Mouse (Mus musculus) intestine, postnatal 0 days (tissue): ENCODE data around the gene Rnf32. TPM values are rescaled to one million over a fixed set of nuclear protein-coding genes. Genes with fewer than 3 reads are reported as not detected.

Experiments
- ATAC-seq: fragments of 200-750 bp; cut with Nextera tagmentation; 2 replicates; pipeline ENCODE4 v1.8.0; 2017; ENCODE audit warnings: mild to moderate bottlenecking, moderate TSS enrichment, moderate library complexity
- H3K27ac ChIP-seq: fragments of 300-500 bp; sonication (generic); 2 replicates; pipeline ENCODE4 v1.5.1; 2014; ENCODE audit warnings: mild to moderate bottlenecking, low read depth, low read length, moderate library complexity
- H3K27me3 ChIP-seq: fragments of 300-500 bp; sonication (generic); replicated peaks from 2 replicates; pipeline ENCODE4 v1.6.1; 2014; ENCODE audit warnings: low read length, mixed read lengths; ENCODE audit not compliant: control insufficient read depth, insufficient read depth
- H3K36me3 ChIP-seq: fragments of 300-500 bp; sonication (generic); 2 replicates; pipeline ENCODE4 v1.6.1; 2014; ENCODE audit warnings: mild to moderate bottlenecking, moderate library complexity; ENCODE audit not compliant: control insufficient read depth, insufficient read depth
- H3K4me1 ChIP-seq: fragments of 300-500 bp; sonication (generic); replicated peaks from 2 replicates; pipeline ENCODE4 v1.6.1; 2014; ENCODE audit warnings: antibody characterized with exemption, low read length, mixed read lengths; ENCODE audit not compliant: control insufficient read depth, insufficient read depth
- H3K4me2 ChIP-seq: fragments of 300-500 bp; sonication (generic); replicated peaks from 2 replicates; pipeline ENCODE4 v1.6.1; 2014; ENCODE audit warnings: low read depth, mild to moderate bottlenecking, moderate library complexity
- H3K4me3 ChIP-seq: fragments of 300-500 bp; sonication (generic); 2 replicates; pipeline ENCODE4 v1.5.1; 2014; ENCODE audit warnings: low read depth, low read length
- H3K9ac ChIP-seq: fragments of 300-500 bp; sonication (generic); 2 replicates; pipeline ENCODE4 v1.6.1; 2014; ENCODE audit warnings: mild to moderate bottlenecking, low read depth, low read length
- H3K9me3 ChIP-seq: fragments of 300-500 bp; sonication (generic); 2 replicates; pipeline ENCODE4 v1.6.1; 2016; ENCODE audit warnings: mixed run types; ENCODE audit not compliant: control insufficient read depth
- CTCF ChIP-seq: sonication (generic); IDR thresholded peaks from 2 replicates; pipeline ENCODE4 v1.5.1; 2016; ENCODE audit warnings: low read depth, mild to moderate bottlenecking, control low read depth, antibody characterized with exemption, moderate library complexity
- WGBS: fragments of 180-500 bp; shearing (Covaris S2); extraction: QIAGEN DNeasy Blood & Tissue Kit; methylation state at CpG from one replicate; pipeline ENCODE4 v1.1.7; 2014; 5-methylcytosine and 5-hydroxymethylcytosine counted together
- polyA plus RNA-seq: library from polyadenylated mRNA; unstranded; fragments of >200 nt; fragmentation: Nextera tagmentation; extraction: Ambion mirVana; gene quantifications from 2 replicates; pipeline ENCODE4 v1.2.1, GENCODE M21; 2015

Gene Rnf32
- polyA plus RNA-seq, 1 experiment from 2014 or later: 4.6 TPM

- H3K36me3 ChIP-seq: no peaks in the 10 kb centered on the region
- H3K9me3 ChIP-seq: no peaks in the 10 kb centered on the region
- H3K4me3 ChIP-seq: no peak overlapping the region
- H3K27ac ChIP-seq: peak overlapping the region; percentile 15
- H3K9ac ChIP-seq: no peak overlapping the region
- peak; percentile 98 for ATAC-seq
- 20% methylated on average over 4 of the region's 4 CpGs for WGBS
- TF ChIP-seq CTCF: no peak
- no peaks in the 10 kb centered on the region for H3K27me3 ChIP-seq
- no peak overlapping the region for H3K4me2 ChIP-seq
- 0 out of 2 replicates have a peak, but pooled peaks cover 2% of the 10 kb centered on the region for H3K4me1 ChIP-seq
Observed at GRCm38 (mm10) chr5:29211980-29212555, 16.3 kb downstream of the Rnf32 start.

- no peak for ATAC-seq
- TF ChIP-seq CTCF: no peak
- Histone ChIP-seq H3K27me3 (no peaks in the 10 kb centered on the region), H3K27ac (no peak overlapping the region), H3K4me3 (no peak overlapping the region), H3K4me2 (no peak overlapping the region), H3K36me3 (no peaks in the 10 kb centered on the region), H3K9ac (no peak overlapping the region), H3K4me1 (no peaks in the 10 kb centered on the region), H3K9me3 (no peaks in the 10 kb centered on the region)
- 74% methylated on average over 3 of the region's 3 CpGs for WGBS
Observed at GRCm38 (mm10) chr5:29217997-29218396, 22.2 kb downstream of the Rnf32 start.

DNA sequence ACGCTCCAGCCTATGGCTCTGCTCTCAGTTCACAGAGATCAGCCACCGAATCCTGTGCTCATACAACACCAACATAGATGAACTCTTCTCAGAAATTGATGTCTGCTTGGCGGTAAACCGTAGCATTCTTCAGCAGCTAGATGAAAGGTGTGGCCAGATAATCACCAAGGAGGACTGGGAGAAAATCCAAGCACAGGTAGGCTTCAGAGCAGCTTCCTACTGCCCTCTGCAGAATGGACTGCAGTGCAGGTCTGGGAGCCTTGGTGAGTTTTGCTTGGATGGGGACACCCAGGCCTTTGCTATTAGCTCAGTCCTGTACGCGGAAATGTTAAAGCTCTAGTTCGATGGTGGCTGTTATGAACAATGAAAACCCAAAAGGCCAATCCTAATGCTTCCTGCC lies 28.3 kb downstream of the Rnf32 start:
- H3K4me1 ChIP-seq: no peaks in the 10 kb centered on the region
- H3K36me3 ChIP-seq: 0 out of 2 replicates have a peak, but pooled peaks cover 4% of the 10 kb centered on the region
- 62% methylated on average over 7 of the region's 7 CpGs for WGBS
- no peak overlapping the region for H3K4me2 ChIP-seq
- TF ChIP-seq CTCF: peak; percentile 56
- no peak for ATAC-seq
- no peaks in the 10 kb centered on the region for H3K9me3 ChIP-seq
- H3K9ac ChIP-seq: no peak overlapping the region
- no peaks in the 10 kb centered on the region for H3K27me3 ChIP-seq
- H3K27ac ChIP-seq: no peak overlapping the region
- H3K4me3 ChIP-seq: no peak overlapping the region

DNA sequence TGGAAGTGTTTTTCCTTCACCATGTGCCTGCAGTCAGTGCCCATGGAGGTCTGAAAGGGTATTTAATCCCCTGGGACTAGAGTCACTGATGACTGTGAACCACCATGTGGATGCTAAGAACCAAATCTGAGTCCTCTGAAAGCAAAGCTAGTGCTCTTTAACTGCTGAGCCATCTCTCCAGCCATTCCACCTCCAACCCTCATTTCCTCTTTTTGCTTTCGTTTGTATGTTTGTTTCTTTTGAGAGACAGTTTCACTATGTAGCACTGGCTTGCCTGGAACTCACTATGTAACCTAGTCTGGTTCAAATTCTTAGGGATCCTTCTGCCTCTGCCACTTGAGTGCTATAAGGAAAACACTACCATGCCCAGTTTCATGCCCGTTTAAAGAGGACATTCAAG lies 34.7 kb downstream of the Rnf32 start:
- Histone ChIP-seq H3K27ac (no peak overlapping the region), H3K9ac (no peak overlapping the region), H3K9me3 (no peaks in the 10 kb centered on the region), H3K4me2 (no peak overlapping the region), H3K36me3 (no peaks in the 10 kb centered on the region), H3K4me1 (no peaks in the 10 kb centered on the region), H3K4me3 (no peak overlapping the region), H3K27me3 (no peaks in the 10 kb centered on the region)
- WGBS: 74% methylated on average over 2 of the region's 2 CpGs
- no peak for TF ChIP-seq CTCF
- no peak for ATAC-seq

GRCm38 (mm10) chr5:29238379-29238778 lies 42.6 kb downstream of the Rnf32 start:
- H3K4me1 ChIP-seq: no peaks in the 10 kb centered on the region
- ATAC-seq: no peak
- no peak for TF ChIP-seq CTCF
- H3K4me3 ChIP-seq: no peak overlapping the region
- H3K9ac ChIP-seq: no peak overlapping the region
- no peak overlapping the region for H3K4me2 ChIP-seq
- H3K27ac ChIP-seq: no peak overlapping the region
- no peaks in the 10 kb centered on the region for H3K9me3 ChIP-seq
- H3K27me3 ChIP-seq: no peaks in the 10 kb centered on the region
- H3K36me3 ChIP-seq: no peaks in the 10 kb centered on the region

GRCm38 (mm10) chr5:29244769-29245168 lies 49.0 kb downstream of the Rnf32 start:
- H3K4me3 ChIP-seq: no peak overlapping the region
- H3K9ac ChIP-seq: no peak overlapping the region
- no peaks in the 10 kb centered on the region for H3K4me1 ChIP-seq
- H3K9me3 ChIP-seq: no peaks in the 10 kb centered on the region
- no peak overlapping the region for H3K27ac ChIP-seq
- ATAC-seq: no peak
- no peaks in the 10 kb centered on the region for H3K27me3 ChIP-seq
- no peak overlapping the region for H3K4me2 ChIP-seq
- H3K36me3 ChIP-seq: no peaks in the 10 kb centered on the region
- whole genome bisulfite sequencing: 60% methylated on average over 1 of the region's 1 CpGs
- no peak for TF ChIP-seq CTCF
